Mouse (Mus musculus) mature B cell (primary cell): ENCODE measurements around the gene Taar9.
"Not testable (repeated sequence)": the region's sequence is repeated elsewhere in the genome, so short reads cannot be mapped to it uniquely, and the experiment has no call there.

Source experiments
- in situ Hi-C: fragments of 300-500 bp; cut with MboI; formaldehyde crosslinking; loops from 2 replicates; pipeline ENCODE4 v1.14.3; 2019

Gene Taar9

GRCm38 (mm10) chr10:24109434-24109833 lies at the start of gene Taar9:
Gene Taar9 (minus strand): TSS chr10:24109534.
- in situ Hi-C loops = not testable (repeated sequence)

GRCm38 (mm10) chr10:24158470-24159254 lies 49.3 kb upstream of the Taar9 start:
- in situ Hi-C loops = no loop called here

DNA sequence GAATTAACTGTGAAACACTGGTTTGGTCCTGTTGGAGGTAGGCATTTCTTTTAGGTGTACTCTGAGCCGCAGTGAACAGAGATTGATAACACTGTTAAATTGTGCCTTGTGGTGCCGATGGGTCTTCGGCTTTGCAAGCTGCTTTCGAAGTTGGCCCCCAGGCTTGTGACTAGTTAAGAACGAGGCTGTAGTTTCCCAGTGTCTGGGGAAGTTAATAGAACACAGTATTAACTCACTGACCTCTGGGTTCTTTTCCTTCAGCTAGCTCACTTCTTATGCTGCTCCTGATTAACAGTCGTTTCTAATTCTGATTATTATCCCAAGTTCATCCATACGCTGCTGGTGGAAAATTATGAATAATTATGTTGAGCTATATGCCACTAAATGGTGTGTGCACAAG lies 40.8 kb upstream of the Taar9 start:
- in situ Hi-C loops = no loop called here

GRCm38 (mm10) chr10:24149135-24149781 lies 39.9 kb upstream of the Taar9 start, which contains the start of gene Stx7:
Gene Stx7 (plus strand): TSS chr10:24149302.
- in situ Hi-C loops = no loop called here

GRCm38 (mm10) chr10:24142735-24143134 lies 33.4 kb upstream of the Taar9 start:
- in situ Hi-C loops = no loop called here

- in situ Hi-C loops = no loop called here
Measured at GRCm38 (mm10) chr10:24138623-24139261, 29.4 kb upstream of the Taar9 start.

DNA sequence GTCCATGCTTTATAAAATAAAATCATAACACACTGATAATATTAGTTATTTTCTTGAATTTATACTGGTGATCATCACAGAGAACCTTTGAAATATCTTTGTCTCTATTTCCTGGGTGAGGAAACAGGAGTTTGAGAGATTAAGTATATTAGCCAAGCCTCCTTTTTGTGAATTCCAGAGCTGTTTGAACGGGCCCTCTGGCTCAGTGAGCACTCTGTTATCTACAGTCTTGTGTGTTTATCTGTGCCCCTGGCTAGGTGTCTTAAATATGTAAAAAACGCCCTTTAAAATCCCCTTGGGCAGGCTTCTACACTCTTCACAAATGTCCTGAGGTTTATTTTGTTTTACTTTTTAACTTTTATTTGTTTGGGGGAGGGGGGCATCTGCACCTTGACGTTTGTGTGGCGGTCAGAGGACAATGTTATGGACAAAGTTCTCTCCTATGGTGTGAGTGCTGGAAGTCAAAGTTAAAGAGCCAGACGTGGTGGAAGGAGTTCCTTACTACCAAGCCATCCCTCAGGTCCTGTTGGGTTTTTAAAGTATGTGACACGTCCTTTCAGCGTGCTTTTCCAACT lies 24.8 kb upstream of the Taar9 start:
- in situ Hi-C loops = loop anchor here (5.0 kb wide), 1 partner anchor 317 kb away; no protein-coding TSS in a partner anchor

DNA sequence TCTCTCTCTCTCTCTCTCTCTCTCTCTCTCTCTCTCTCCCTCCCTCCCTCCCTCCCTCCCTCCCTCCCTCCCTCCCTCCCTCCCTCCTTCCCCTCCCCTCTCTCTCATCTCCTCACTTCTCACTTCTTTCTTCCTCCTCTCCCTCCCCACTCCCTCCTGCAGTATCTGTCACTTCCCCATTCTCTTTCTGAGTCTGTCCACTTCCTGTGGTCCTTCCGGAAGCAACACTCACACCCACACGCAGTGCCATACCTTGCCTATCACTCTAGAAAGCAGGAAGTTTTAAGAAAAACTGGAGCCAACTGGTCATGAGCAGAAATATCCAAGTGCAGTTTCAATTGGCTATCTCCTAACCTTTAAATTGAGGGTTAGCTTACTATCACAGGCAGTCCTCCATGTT lies 23.8 kb upstream of the Taar9 start:
- in situ Hi-C loops = loop anchor here (5.0 kb wide), 1 partner anchor 316 kb away; no protein-coding TSS in a partner anchor

DNA sequence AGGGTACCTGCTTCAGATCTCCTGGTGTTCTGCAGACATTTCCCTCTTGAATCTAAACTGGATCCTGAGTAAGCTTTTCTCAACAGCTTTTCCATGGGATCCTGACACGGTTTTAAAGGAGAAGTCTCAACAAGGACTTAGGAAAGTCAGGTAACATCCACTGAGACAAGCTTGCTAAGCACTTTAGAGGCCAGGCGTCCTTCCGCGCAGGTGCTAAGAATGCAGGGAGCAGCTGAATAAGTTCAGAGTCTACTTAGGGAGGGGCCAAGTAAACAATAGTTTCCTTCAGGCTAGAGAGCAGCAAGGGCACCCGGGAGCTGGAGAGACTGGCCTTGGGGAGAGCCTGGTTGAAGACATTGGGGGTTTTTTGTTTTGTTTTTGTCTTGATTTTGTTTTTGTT lies 22.9 kb upstream of the Taar9 start:
- in situ Hi-C loops = loop anchor here (5.0 kb wide), 1 partner anchor 315 kb away; no protein-coding TSS in a partner anchor

GRCm38 (mm10) chr10:24131451-24132262 lies 22.3 kb upstream of the Taar9 start:
- in situ Hi-C loops = loop anchor here (5.0 kb wide), 1 partner anchor 314 kb away; no protein-coding TSS in a partner anchor

DNA sequence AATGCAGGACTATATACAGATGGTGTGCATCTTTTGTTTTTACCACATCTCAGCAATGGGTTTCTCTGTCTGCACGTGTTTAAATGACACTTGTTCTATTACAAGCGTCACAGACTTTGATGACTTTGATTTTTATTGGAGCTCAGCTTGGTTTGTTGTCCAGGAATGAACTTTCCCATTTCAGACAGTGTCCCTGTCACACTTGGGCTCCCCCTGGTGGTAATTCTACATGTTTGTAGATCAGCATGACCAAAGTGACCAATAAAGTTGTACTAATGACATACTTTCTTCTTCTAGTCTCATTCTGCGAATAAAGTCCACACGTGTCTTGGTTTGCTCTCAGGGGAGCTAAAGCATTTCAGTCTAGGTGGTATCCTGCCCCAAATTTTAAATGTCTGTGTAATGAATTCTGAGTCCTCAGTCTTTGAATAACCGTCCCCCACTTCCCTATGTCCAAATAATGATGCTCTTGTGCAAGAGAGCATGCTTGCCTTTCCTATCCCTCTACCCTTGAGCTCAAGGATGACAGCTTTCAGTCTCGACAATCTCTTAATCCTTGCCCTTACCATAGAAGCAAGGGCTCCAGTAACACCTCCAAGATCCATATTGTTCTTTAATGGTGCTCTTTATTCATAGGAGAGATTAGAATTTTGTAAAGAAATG lies 1.9 kb upstream of the Taar9 start:
- in situ Hi-C loops = no loop called here

DNA sequence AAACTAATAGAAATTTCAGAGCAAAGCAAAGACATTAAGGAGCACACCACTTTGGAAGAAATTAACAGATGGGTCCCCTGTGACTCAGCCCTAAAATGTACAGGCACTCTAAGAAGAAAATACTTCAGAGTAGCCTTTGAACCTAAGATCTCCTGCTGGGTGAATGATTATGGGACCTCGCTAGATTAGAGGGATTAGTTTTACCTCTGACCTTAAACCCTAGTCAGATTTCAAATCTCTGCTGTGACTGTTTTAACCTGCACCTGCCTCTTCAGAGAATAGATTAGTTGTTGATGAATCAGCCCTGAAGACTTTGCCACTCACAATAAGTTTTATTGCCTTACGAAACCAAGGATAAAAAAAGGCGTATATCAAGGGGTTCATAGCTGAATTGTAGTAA lies 1.1 kb downstream of the Taar9 start:
- in situ Hi-C loops = no loop called here

DNA sequence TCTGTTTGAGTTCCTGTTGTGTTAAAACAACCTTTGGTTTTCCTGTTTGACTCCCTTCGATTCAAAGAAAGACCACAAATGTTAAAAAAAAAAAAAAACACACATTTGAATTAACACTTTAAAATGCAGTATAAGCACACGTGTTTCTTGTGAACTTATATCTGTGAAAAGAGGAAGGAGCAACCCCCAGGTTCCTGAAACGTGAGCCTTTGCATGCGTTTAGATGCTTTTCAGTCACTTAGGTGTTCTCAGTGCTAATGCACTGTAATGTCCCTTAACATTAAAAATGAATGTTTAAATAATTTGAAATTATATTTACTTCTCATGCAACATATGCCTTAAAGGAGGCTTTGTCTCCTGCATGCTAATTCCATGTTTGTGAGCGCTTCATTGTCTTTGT lies 1.6 kb downstream of the Taar9 start:
- in situ Hi-C loops = no loop called here

GRCm38 (mm10) chr10:24103299-24103698 lies 6.0 kb downstream of the Taar9 start:
- in situ Hi-C loops = not testable (repeated sequence)

- in situ Hi-C loops = not testable (repeated sequence)
Measured at GRCm38 (mm10) chr10:24101812-24102211, 7.5 kb downstream of the Taar9 start, which contains the start of gene Taar8c. Gene Taar8c (minus strand): TSS chr10:24101912.

DNA sequence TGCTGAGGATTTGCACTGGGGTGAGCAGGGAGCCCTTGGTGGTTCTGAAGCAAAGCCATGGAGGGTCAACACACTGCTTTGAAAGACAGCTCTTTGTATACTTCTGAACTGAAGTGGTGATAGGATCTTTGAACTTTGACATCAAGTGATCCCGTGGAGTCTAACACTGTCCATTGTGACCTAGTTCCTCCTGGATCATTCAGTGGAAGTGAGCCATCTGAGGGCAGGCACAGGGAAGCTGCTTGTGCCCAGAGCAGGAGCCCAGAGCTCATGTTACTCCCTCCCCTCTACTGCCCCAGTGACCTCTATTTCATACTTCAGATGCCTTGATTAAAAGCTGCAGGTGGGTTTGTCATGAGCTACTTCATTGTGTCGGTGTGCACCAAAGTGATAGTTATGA lies 12.3 kb downstream of the Taar9 start:
- in situ Hi-C loops = not testable (repeated sequence)

GRCm38 (mm10) chr10:24092194-24092593 lies 17.1 kb downstream of the Taar9 start, which contains the start of gene Taar8b:
Gene Taar8b (minus strand): TSS chr10:24092294.
- in situ Hi-C loops = no loop called here

GRCm38 (mm10) chr10:24087168-24087567 lies 22.2 kb downstream of the Taar9 start:
- in situ Hi-C loops = no loop called here

- in situ Hi-C loops = no loop called here
Measured at GRCm38 (mm10) chr10:24086555-24086954, 22.8 kb downstream of the Taar9 start.

DNA sequence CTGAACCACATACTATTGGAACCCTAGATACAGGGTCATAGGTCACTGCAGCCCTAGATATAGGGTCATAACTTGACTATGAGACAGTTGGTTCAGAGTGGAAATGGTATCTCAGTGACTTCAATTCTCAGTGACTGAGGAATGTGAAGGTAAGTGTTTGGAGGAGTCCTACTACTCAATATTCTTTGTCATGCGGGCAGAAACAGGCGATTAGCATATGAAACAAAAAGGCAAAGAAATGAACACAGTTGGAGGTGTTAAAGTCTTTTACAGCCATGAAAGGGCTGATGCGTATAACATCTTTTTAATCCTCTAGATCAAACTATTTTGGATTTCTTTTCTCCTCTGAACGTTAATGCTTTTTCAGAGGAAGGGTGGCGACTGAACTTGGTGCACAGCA lies 23.4 kb downstream of the Taar9 start:
- in situ Hi-C loops = no loop called here

DNA sequence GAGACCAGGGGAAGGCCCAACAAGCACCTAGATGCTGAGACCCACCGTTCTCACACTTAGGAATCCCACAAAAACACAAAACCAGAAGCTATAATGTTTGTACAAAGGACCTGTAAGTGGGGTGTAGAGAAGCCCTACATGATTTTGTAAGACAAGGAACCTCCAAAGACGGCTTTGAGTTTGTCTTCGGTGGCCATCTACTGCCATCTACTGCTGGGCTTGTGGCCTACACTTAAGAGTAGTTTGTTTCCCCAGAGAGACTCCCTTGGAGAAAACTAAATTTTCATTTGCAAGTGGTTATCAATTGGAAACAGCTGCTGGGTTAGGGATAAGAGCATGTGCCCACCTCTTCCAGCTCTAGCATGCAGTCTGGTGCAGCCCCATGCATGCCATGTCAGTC lies 29.2 kb downstream of the Taar9 start:
- in situ Hi-C loops = no loop called here
